Mouse (Mus musculus): Measurements from ENCODE around the gene Zfp981.

- TF ChIP-seq EP300 (IDR thresholded peaks at IDR 0.05) (no peak), CTCF (IDR thresholded peaks at IDR 0.05) (no peak)
These were observed 32.7 kb downstream of the Zfp981 start for GRCm38 (mm10) chr4:146534574-146534973.
